Mouse (Mus musculus): ENCODE results near the gene Phactr1. TPM values are rescaled to one million over a fixed set of nuclear protein-coding genes. Genes with fewer than 3 reads are reported as not detected.

Phactr1 gene
- polyA plus RNA-seq, 1 experiment from 2014 or later = 63.8 TPM

DNA sequence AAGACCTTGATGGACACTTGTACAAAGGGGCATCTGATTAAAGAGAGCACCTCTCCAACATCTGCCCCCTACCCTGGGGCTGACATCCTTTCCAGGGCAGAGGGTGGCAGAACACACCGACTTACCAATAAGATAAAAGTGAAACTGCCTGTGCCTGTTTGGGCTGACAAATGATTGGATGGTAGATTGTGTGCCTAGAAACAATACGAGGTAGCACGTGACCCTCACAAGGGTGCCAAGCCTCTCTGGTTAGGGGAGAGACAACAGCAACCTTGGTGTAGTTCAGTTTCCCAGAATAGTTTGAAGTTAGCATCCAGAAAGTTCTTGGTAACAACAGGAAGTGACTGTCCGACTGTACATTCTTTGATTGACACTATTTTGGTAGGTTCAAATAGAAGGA is 234.7 kb downstream of the Phactr1 start:
- no peak overlapping the region for H3K9ac ChIP-seq (replicated peaks; ENCODE audit: low read length)
- WGBS = 68% methylated on average over 4 of the region's 4 CpGs

DNA sequence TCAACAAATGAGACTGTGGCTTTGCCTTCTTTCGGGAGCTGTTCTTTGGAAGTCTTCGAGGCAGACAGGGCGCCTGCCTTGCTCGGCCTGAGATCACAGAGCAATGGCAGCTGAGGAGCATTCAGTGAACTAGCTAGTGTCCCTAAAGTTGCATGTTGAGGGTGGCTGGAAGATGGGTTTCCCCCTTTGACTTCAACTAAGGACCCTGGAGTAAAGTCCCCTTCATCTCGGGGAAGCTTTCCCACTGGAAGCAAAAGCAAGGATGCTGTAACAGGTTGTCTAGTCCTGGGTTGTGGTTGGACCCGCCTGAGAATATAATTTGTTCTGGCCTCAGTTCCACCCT is 235.4 kb downstream of the Phactr1 start:
- H3K4me1 ChIP-seq (ENCODE audit: control insufficient read depth, insufficient read depth, low read length) = peaks cover 20% of the 10 kb centered on the region
- no peak overlapping the region for H3K27ac ChIP-seq (replicated peaks; ENCODE audit: low read depth, low read length)
- H3K9ac ChIP-seq (replicated peaks; ENCODE audit: low read length) = peak overlapping the region; percentile 73
- WGBS = 12% methylated on average over 6 of the region's 6 CpGs
- H3K4me3 ChIP-seq (replicated peaks; ENCODE audit: low read depth, low read length) = peak overlapping the region; percentile 61
- no peaks in the 10 kb centered on the region for H3K27me3 ChIP-seq (ENCODE audit: control insufficient read depth, insufficient read depth, low read length)
- no peak for DNase-seq
- peak overlapping the region; percentile 100 for H3K4me2 ChIP-seq (ENCODE audit: low read length)
- no peak for ATAC-seq (ENCODE audit: low FRiP score, low TSS enrichment)
- no peaks in the 10 kb centered on the region for H3K9me3 ChIP-seq (ENCODE audit: control insufficient read depth, low read length)
- no peaks in the 10 kb centered on the region for H3K36me3 ChIP-seq (ENCODE audit: control insufficient read depth, insufficient read depth, low read length)

More for the DNA sequence above, 234.7 kb downstream of the Phactr1 start:
- H3K4me1 ChIP-seq (ENCODE audit: control insufficient read depth, insufficient read depth, low read length) = peaks cover 20% of the 10 kb centered on the region
- DNase-seq (no peak), ATAC-seq (ENCODE audit: low FRiP score, low TSS enrichment) (no peak)
- no peak overlapping the region for H3K4me3 ChIP-seq (replicated peaks; ENCODE audit: low read depth, low read length)
- no peaks in the 10 kb centered on the region for H3K9me3 ChIP-seq (ENCODE audit: control insufficient read depth, low read length)
- H3K27ac ChIP-seq (replicated peaks; ENCODE audit: low read depth, low read length) = no peak overlapping the region
- H3K27me3 ChIP-seq (ENCODE audit: control insufficient read depth, insufficient read depth, low read length) = no peaks in the 10 kb centered on the region
- no peaks in the 10 kb centered on the region for H3K36me3 ChIP-seq (ENCODE audit: control insufficient read depth, insufficient read depth, low read length)
- no peak overlapping the region for H3K4me2 ChIP-seq (ENCODE audit: low read length)

DNA sequence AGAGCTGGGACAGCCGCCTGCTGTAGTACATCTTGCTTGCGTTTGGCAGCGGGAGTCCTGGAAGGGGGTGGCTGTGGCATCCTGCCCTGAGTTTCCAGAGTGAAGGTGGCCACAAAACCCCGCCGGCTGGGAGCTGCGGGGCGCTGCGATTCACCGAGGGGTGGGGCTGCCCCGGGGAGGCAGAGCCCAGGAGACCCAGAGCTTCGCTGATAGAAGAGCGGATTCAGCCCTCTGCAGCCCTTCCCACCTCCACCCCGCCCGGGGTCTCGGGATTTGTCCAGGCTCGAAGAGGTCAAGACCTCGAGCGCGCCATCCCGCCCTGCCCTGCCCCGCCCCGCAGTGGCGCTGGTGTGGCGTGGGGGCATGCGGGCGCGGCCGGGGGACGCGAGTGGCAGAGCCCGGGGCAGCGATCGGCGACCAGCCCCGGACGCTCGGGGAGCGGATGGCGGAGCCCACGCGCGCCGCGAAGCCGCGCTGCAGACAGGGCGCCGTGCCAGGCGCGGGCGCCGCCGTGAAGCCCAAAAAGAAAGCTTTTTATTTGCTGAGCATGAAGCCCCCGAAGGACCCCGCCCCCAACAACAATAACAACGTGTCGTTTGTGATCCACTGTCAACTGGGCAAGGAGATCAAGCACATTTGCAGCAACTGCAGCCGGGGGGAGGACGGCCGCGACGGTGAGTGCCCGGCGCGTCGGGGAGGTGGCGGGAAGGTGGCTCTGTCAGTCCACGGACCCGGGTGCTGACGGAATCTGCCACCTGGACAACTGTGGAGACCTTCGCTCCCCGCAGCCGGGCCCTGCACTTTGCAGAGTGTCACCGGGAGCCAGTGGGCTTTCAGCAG is 236.0 kb downstream of the Phactr1 start:
- no peak overlapping the region for H3K27ac ChIP-seq (replicated peaks; ENCODE audit: low read depth, low read length)
- ATAC-seq (ENCODE audit: low FRiP score, low TSS enrichment) = peak; percentile 46
- H3K4me1 ChIP-seq (ENCODE audit: control insufficient read depth, insufficient read depth, low read length) = peaks cover 20% of the 10 kb centered on the region
- peak overlapping the region; percentile 73 for H3K9ac ChIP-seq (replicated peaks; ENCODE audit: low read length)
- under 1% methylated on average over 73 of the region's 74 CpGs for WGBS
- H3K4me2 ChIP-seq (ENCODE audit: low read length) = peak overlapping the region; percentile 100
- H3K9me3 ChIP-seq (ENCODE audit: control insufficient read depth, low read length) = no peaks in the 10 kb centered on the region
- peak overlapping the region; percentile 61 for H3K4me3 ChIP-seq (replicated peaks; ENCODE audit: low read depth, low read length)
- no peaks in the 10 kb centered on the region for H3K36me3 ChIP-seq (ENCODE audit: control insufficient read depth, insufficient read depth, low read length)
- peak; percentile 74 for DNase-seq
- no peaks in the 10 kb centered on the region for H3K27me3 ChIP-seq (ENCODE audit: control insufficient read depth, insufficient read depth, low read length)

- DNase-seq (peak; percentile 65), ATAC-seq (ENCODE audit: low FRiP score, low TSS enrichment) (peak; percentile 53; the same call in 1 of the 2 replicates)
- no peak overlapping the region for H3K9ac ChIP-seq (replicated peaks; ENCODE audit: low read length)
- no peaks in the 10 kb centered on the region for H3K36me3 ChIP-seq (ENCODE audit: control insufficient read depth, insufficient read depth, low read length)
- H3K27ac ChIP-seq (replicated peaks; ENCODE audit: low read depth, low read length) = no peak overlapping the region
- H3K9me3 ChIP-seq (ENCODE audit: control insufficient read depth, low read length) = no peaks in the 10 kb centered on the region
- no peaks in the 10 kb centered on the region for H3K27me3 ChIP-seq (ENCODE audit: control insufficient read depth, insufficient read depth, low read length)
- H3K4me3 ChIP-seq (replicated peaks; ENCODE audit: low read depth, low read length) = peak overlapping the region; percentile 61
- H3K4me2 ChIP-seq (ENCODE audit: low read length) = peak overlapping the region; percentile 100
- H3K4me1 ChIP-seq (ENCODE audit: control insufficient read depth, insufficient read depth, low read length) = peaks cover 20% of the 10 kb centered on the region
- WGBS = 39% methylated on average over 6 of the region's 6 CpGs
Observed at GRCm38 (mm10) chr13:42917251-42917650, 236.8 kb downstream of the Phactr1 start.

- H3K4me2 ChIP-seq (ENCODE audit: low read length) = no peak overlapping the region
- DNase-seq (no peak), ATAC-seq (ENCODE audit: low FRiP score, low TSS enrichment) (no peak)
- H3K9ac ChIP-seq (replicated peaks; ENCODE audit: low read length) = no peak overlapping the region
- peaks cover 20% of the 10 kb centered on the region for H3K4me1 ChIP-seq (ENCODE audit: control insufficient read depth, insufficient read depth, low read length)
- no peak overlapping the region for H3K4me3 ChIP-seq (replicated peaks; ENCODE audit: low read depth, low read length)
- no peak overlapping the region for H3K27ac ChIP-seq (replicated peaks; ENCODE audit: low read depth, low read length)
- H3K36me3 ChIP-seq (ENCODE audit: control insufficient read depth, insufficient read depth, low read length) = no peaks in the 10 kb centered on the region
- 92% methylated on average over 2 of the region's 2 CpGs for WGBS
- H3K27me3 ChIP-seq (ENCODE audit: control insufficient read depth, insufficient read depth, low read length) = no peaks in the 10 kb centered on the region
- no peaks in the 10 kb centered on the region for H3K9me3 ChIP-seq (ENCODE audit: control insufficient read depth, low read length)
Observed at GRCm38 (mm10) chr13:42920062-42920461, 239.6 kb downstream of the Phactr1 start.

GRCm38 (mm10) chr13:42921769-42922450 is 241.5 kb downstream of the Phactr1 start:
- Histone ChIP-seq H3K4me2 (ENCODE audit: low read length) (no peak overlapping the region), H3K27me3 (ENCODE audit: control insufficient read depth, insufficient read depth, low read length) (no peaks in the 10 kb centered on the region), H3K4me3 (replicated peaks; ENCODE audit: low read depth, low read length) (no peak overlapping the region), H3K27ac (replicated peaks; ENCODE audit: low read depth, low read length) (no peak overlapping the region), H3K9me3 (ENCODE audit: control insufficient read depth, low read length) (peaks cover under 1% of the 10 kb centered on the region; the same call in 1 of the 2 replicates), H3K36me3 (ENCODE audit: control insufficient read depth, insufficient read depth, low read length) (no peaks in the 10 kb centered on the region), H3K9ac (replicated peaks; ENCODE audit: low read length) (no peak overlapping the region), H3K4me1 (ENCODE audit: control insufficient read depth, insufficient read depth, low read length) (peaks cover 10% of the 10 kb centered on the region; the same call in 1 of the 2 replicates)
- 96% methylated on average over 10 of the region's 10 CpGs for WGBS
- no peak for ATAC-seq (ENCODE audit: low FRiP score, low TSS enrichment)
- no peak for DNase-seq

DNA sequence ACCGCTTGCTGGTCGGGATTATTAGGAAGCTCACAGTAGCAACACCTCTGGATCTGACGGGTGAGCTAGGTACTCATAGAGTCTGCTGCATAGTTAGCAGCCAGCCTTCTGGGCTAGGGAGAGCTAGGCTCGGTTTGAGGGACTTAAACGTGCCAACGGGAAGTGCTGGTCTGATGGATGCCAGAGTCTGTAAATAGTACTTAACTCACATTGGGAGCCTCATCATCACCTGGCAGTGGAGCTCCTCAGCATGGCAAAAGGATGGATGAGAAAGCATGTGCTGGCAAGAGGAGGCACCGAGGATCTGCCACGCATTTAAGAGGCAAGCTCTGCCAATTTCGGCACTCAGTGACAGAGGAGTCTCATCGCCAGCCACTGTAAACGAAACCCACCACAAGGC is 247.4 kb downstream of the Phactr1 start:
- H3K27ac ChIP-seq (replicated peaks; ENCODE audit: low read depth, low read length) = no peak overlapping the region
- WGBS = 95% methylated on average over 11 of the region's 11 CpGs
- no peak for DNase-seq
- no peaks in the 10 kb centered on the region for H3K36me3 ChIP-seq (ENCODE audit: control insufficient read depth, insufficient read depth, low read length)
- H3K4me3 ChIP-seq (replicated peaks; ENCODE audit: low read depth, low read length) = no peak overlapping the region
- H3K4me1 ChIP-seq (ENCODE audit: control insufficient read depth, insufficient read depth, low read length) = 0 out of 2 replicates have a peak, but pooled peaks cover 4% of the 10 kb centered on the region
- no peak overlapping the region for H3K9ac ChIP-seq (replicated peaks; ENCODE audit: low read length)
- no peak for ATAC-seq (ENCODE audit: low FRiP score, low TSS enrichment)
- H3K27me3 ChIP-seq (ENCODE audit: control insufficient read depth, insufficient read depth, low read length) = no peaks in the 10 kb centered on the region
- peaks cover 11% of the 10 kb centered on the region for H3K9me3 ChIP-seq (ENCODE audit: control insufficient read depth, low read length)
- no peak overlapping the region for H3K4me2 ChIP-seq (ENCODE audit: low read length)

DNA sequence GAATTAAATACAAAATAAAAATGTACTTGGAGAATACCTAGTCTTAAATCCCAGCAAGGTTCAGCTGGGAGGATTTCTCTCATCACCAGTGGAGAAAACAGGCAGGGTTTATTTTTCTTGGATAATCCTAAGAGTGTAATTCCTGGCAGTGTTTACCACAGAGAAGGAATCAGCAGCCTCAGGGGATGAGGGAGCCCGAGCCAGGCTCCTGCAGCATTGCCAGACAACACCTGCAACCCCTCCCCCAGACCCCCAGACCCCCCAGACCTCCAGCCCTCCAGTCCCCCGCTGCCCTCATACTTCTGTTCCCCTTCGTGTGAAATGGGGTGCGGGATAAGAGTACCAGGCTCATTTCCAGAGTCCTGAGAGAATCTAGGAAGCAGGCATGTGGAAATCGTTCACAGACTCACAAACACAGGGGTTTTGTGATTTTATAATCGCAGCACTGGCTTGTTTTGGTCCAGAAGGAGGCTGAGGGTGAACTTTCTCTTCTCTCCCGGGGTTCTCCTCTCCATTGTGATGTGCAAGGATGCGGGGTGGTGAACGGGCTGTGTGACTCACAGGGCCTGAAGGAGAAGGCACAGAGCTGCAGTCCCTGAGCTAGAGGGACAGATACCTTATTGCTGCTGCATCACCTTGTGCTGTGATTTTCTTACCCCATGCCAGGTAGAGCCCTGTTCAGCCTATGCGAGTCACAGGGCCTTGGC is 249.3 kb downstream of the Phactr1 start:
- DNase-seq (no peak), ATAC-seq (ENCODE audit: low FRiP score, low TSS enrichment) (no peak)
- H3K4me3 ChIP-seq (replicated peaks; ENCODE audit: low read depth, low read length) = no peak overlapping the region
- H3K9ac ChIP-seq (replicated peaks; ENCODE audit: low read length) = no peak overlapping the region
- WGBS = 49% methylated on average over 10 of the region's 10 CpGs
- peak overlapping the region; percentile 49; the same call in 1 of the 2 replicates for H3K27ac ChIP-seq (replicated peaks; ENCODE audit: low read depth, low read length)
- H3K27me3 ChIP-seq (ENCODE audit: control insufficient read depth, insufficient read depth, low read length) = no peaks in the 10 kb centered on the region
- H3K4me2 ChIP-seq (ENCODE audit: low read length) = no peak overlapping the region
- H3K36me3 ChIP-seq (ENCODE audit: control insufficient read depth, insufficient read depth, low read length) = no peaks in the 10 kb centered on the region
- H3K9me3 ChIP-seq (ENCODE audit: control insufficient read depth, low read length) = peaks cover 11% of the 10 kb centered on the region
- H3K4me1 ChIP-seq (ENCODE audit: control insufficient read depth, insufficient read depth, low read length) = 0 out of 2 replicates have a peak, but pooled peaks cover 4% of the 10 kb centered on the region
